Mouse (Mus musculus) embryonic facial prominence, embryonic 14.5 days (tissue): ENCODE data around the gene Tmem178b. TPM values are rescaled to one million over a fixed set of nuclear protein-coding genes. Genes with fewer than 3 reads are reported as not detected.

ENCODE experiments used
- ATAC-seq: fragments of 200-750 bp; cut with Nextera tagmentation; 2 replicates; pipeline ENCODE4 v1.8.0; 2017; ENCODE audit warnings: low read depth, moderate number of reproducible peaks, moderate TSS enrichment
- DNase-seq: peaks from one replicate; pipeline ENCODE4 v3.0.0-alpha.2; 2015; ENCODE audit warnings: low spot score
- H3K27ac ChIP-seq: fragments of 300-500 bp; sonication (generic); replicated peaks from 2 replicates; pipeline ENCODE4 v1.5.1; 2014; ENCODE audit warnings: low read depth, mild to moderate bottlenecking, low read length, moderate library complexity
- H3K27me3 ChIP-seq: fragments of 300-500 bp; sonication (generic); replicated peaks from 2 replicates; pipeline ENCODE4 v1.6.1; 2014; ENCODE audit warnings: low read length; ENCODE audit not compliant: control insufficient read depth, insufficient read depth
- H3K36me3 ChIP-seq: fragments of 300-500 bp; sonication (generic); 2 replicates; pipeline ENCODE4 v1.6.1; 2014; ENCODE audit warnings: low read length, mixed read lengths; ENCODE audit not compliant: control insufficient read depth, insufficient read depth
- H3K4me1 ChIP-seq: fragments of 300-500 bp; sonication (generic); 2 replicates; pipeline ENCODE4 v1.6.1; 2014; ENCODE audit warnings: antibody characterized with exemption, low read length; ENCODE audit not compliant: control insufficient read depth, insufficient read depth
- H3K4me2 ChIP-seq: fragments of 300-500 bp; sonication (generic); 2 replicates; pipeline ENCODE4 v1.6.1; 2014; ENCODE audit warnings: low read depth, mild to moderate bottlenecking, low read length, moderate library complexity, mixed read lengths
- H3K4me3 ChIP-seq: fragments of 300-500 bp; sonication (generic); 2 replicates; pipeline ENCODE4 v1.5.1; 2014; ENCODE audit warnings: low read depth, mild to moderate bottlenecking, low read length
- H3K9ac ChIP-seq: fragments of 300-500 bp; sonication (generic); 2 replicates; pipeline ENCODE4 v1.6.1; 2014; ENCODE audit warnings: low read depth, mild to moderate bottlenecking, low read length, moderate library complexity, mixed read lengths
- H3K9me3 ChIP-seq: fragments of 300-500 bp; sonication (generic); 2 replicates; pipeline ENCODE4 v1.6.1; 2016; ENCODE audit warnings: low read length; ENCODE audit not compliant: control insufficient read depth
- WGBS: fragments of 180-500 bp; shearing (Covaris S2); extraction: QIAGEN DNeasy Blood & Tissue Kit; methylation state at CpG from one replicate; pipeline ENCODE4 v1.1.7; 2014; 5-methylcytosine and 5-hydroxymethylcytosine counted together
- polyA plus RNA-seq: library from polyadenylated mRNA; unstranded; fragments of >200 nt; fragmentation: Nextera tagmentation; extraction: Ambion mirVana; gene quantifications from 2 replicates; pipeline ENCODE4 v1.2.1, GENCODE M21; 2014

The Tmem178b gene
- polyA plus RNA-seq, 1 experiment from 2014 or later: 2.6 TPM

GRCm38 (mm10) chr6:40209172-40209571, 336.1 kb downstream of the Tmem178b start:
- Histone ChIP-seq H3K4me3 (no peak overlapping the region), H3K27me3 (no peaks in the 10 kb centered on the region), H3K27ac (no peak overlapping the region), H3K9me3 (no peaks in the 10 kb centered on the region), H3K4me2 (no peak overlapping the region), H3K4me1 (no peaks in the 10 kb centered on the region), H3K36me3 (no peaks in the 10 kb centered on the region), H3K9ac (no peak overlapping the region)
- 54% methylated on average over 2 of the region's 2 CpGs for WGBS
- DNase-seq (no peak), ATAC-seq (no peak)

- no peak overlapping the region for H3K4me2 ChIP-seq
- no peak overlapping the region for H3K9ac ChIP-seq
- no peak for ATAC-seq
- H3K4me3 ChIP-seq: no peak overlapping the region
- no peaks in the 10 kb centered on the region for H3K27me3 ChIP-seq
- no peak overlapping the region for H3K27ac ChIP-seq
- H3K4me1 ChIP-seq: no peaks in the 10 kb centered on the region
- H3K36me3 ChIP-seq: no peaks in the 10 kb centered on the region
- no peak for DNase-seq
- H3K9me3 ChIP-seq: no peaks in the 10 kb centered on the region
- WGBS: 94% methylated on average over 12 of the region's 12 CpGs
Observed at GRCm38 (mm10) chr6:40217154-40217553, 344.1 kb downstream of the Tmem178b start.

- WGBS: 81% methylated on average over 3 of the region's 3 CpGs
- Histone ChIP-seq H3K4me2 (no peak overlapping the region), H3K4me3 (no peak overlapping the region), H3K9ac (no peak overlapping the region), H3K9me3 (no peaks in the 10 kb centered on the region), H3K27me3 (no peaks in the 10 kb centered on the region), H3K27ac (no peak overlapping the region), H3K4me1 (no peaks in the 10 kb centered on the region), H3K36me3 (no peaks in the 10 kb centered on the region)
- DNase-seq (no peak), ATAC-seq (no peak)
Observed at GRCm38 (mm10) chr6:40217651-40218050, 344.6 kb downstream of the Tmem178b start.

- no peak for DNase-seq
- H3K36me3 ChIP-seq: no peaks in the 10 kb centered on the region
- H3K9ac ChIP-seq: no peak overlapping the region
- no peak for ATAC-seq
- no peak overlapping the region for H3K4me2 ChIP-seq
- no peaks in the 10 kb centered on the region for H3K9me3 ChIP-seq
- no peak overlapping the region for H3K27ac ChIP-seq
- H3K4me1 ChIP-seq: no peaks in the 10 kb centered on the region
- no peak overlapping the region for H3K4me3 ChIP-seq
- H3K27me3 ChIP-seq: no peaks in the 10 kb centered on the region
Observed at GRCm38 (mm10) chr6:40220634-40221120, 347.6 kb downstream of the Tmem178b start.

- Histone ChIP-seq H3K4me3 (no peak overlapping the region), H3K9me3 (no peaks in the 10 kb centered on the region), H3K36me3 (no peaks in the 10 kb centered on the region), H3K27ac (no peak overlapping the region), H3K9ac (no peak overlapping the region), H3K27me3 (no peaks in the 10 kb centered on the region), H3K4me2 (no peak overlapping the region), H3K4me1 (no peaks in the 10 kb centered on the region)
- no peak for ATAC-seq
- no peak for DNase-seq
- WGBS: 73% methylated on average over 11 of the region's 11 CpGs
Observed at GRCm38 (mm10) chr6:40225585-40226280, 352.7 kb downstream of the Tmem178b start.

GRCm38 (mm10) chr6:40228981-40229380, 355.9 kb downstream of the Tmem178b start:
- Histone ChIP-seq H3K9ac (no peak overlapping the region), H3K9me3 (no peaks in the 10 kb centered on the region), H3K4me2 (no peak overlapping the region), H3K4me1 (no peaks in the 10 kb centered on the region), H3K4me3 (no peak overlapping the region), H3K36me3 (no peaks in the 10 kb centered on the region), H3K27ac (no peak overlapping the region), H3K27me3 (no peaks in the 10 kb centered on the region)
- 67% methylated on average over 2 of the region's 2 CpGs for WGBS
- ATAC-seq: no peak
- DNase-seq: no peak

GRCm38 (mm10) chr6:40229985-40230384, 356.9 kb downstream of the Tmem178b start:
- DNase-seq (no peak), ATAC-seq (no peak)
- Histone ChIP-seq H3K9ac (no peak overlapping the region), H3K4me2 (no peak overlapping the region), H3K4me3 (no peak overlapping the region), H3K27ac (no peak overlapping the region), H3K36me3 (no peaks in the 10 kb centered on the region), H3K9me3 (no peaks in the 10 kb centered on the region), H3K27me3 (no peaks in the 10 kb centered on the region), H3K4me1 (no peaks in the 10 kb centered on the region)
- 92% methylated on average over 9 of the region's 9 CpGs for WGBS

- 57% methylated on average over 5 of the region's 5 CpGs for WGBS
- H3K36me3 ChIP-seq: no peaks in the 10 kb centered on the region
- no peaks in the 10 kb centered on the region for H3K4me1 ChIP-seq
- H3K4me3 ChIP-seq: no peak overlapping the region
- H3K27ac ChIP-seq: no peak overlapping the region
- ATAC-seq: no peak
- H3K9me3 ChIP-seq: no peaks in the 10 kb centered on the region
- no peak overlapping the region for H3K9ac ChIP-seq
- no peak for DNase-seq
- H3K27me3 ChIP-seq: no peaks in the 10 kb centered on the region
- H3K4me2 ChIP-seq: no peak overlapping the region
Observed at GRCm38 (mm10) chr6:40234066-40234465, 361.0 kb downstream of the Tmem178b start.

- H3K4me3 ChIP-seq: no peak overlapping the region
- DNase-seq (peak; percentile 64), ATAC-seq (no peak)
- no peaks in the 10 kb centered on the region for H3K27me3 ChIP-seq
- no peaks in the 10 kb centered on the region for H3K9me3 ChIP-seq
- no peak overlapping the region for H3K9ac ChIP-seq
- H3K4me2 ChIP-seq: no peak overlapping the region
- 37% methylated on average over 10 of the region's 10 CpGs for WGBS
- no peaks in the 10 kb centered on the region for H3K36me3 ChIP-seq
- H3K4me1 ChIP-seq: no peaks in the 10 kb centered on the region
- no peak overlapping the region for H3K27ac ChIP-seq
Observed at GRCm38 (mm10) chr6:40235793-40236470, 362.9 kb downstream of the Tmem178b start.
